Mouse (Mus musculus) left cerebral cortex, postnatal 36 days (tissue): ENCODE results near the gene Dusp9. TPM values are rescaled to one million over a fixed set of nuclear protein-coding genes. Genes with fewer than 3 reads are reported as not detected.

Experiments
- DNase-seq, 2 experiments: peaks; one replicate each; pipeline ENCODE4 v3.0.0; 2021 to 2022; ENCODE audit warnings: low spot score in 2 of 2, mixed read lengths in 1 of 2
- intact Hi-C: fragments of 180-260 bp; cut with DNase I; formaldehyde crosslinking; loops from one replicate; pipeline ENCODE4 v1.15.1; 2025
- total RNA-seq, 2 experiments: library from RNA; stranded (reverse); gene quantifications; 2 replicates each; pipeline ENCODE4 v1.2.3; 2021

Dusp9 gene
- 1 to 10 TPM in 1 of 2 experiments, under 1 TPM in 1; 0.75 to 1.0 TPM for total RNA-seq

DNA sequence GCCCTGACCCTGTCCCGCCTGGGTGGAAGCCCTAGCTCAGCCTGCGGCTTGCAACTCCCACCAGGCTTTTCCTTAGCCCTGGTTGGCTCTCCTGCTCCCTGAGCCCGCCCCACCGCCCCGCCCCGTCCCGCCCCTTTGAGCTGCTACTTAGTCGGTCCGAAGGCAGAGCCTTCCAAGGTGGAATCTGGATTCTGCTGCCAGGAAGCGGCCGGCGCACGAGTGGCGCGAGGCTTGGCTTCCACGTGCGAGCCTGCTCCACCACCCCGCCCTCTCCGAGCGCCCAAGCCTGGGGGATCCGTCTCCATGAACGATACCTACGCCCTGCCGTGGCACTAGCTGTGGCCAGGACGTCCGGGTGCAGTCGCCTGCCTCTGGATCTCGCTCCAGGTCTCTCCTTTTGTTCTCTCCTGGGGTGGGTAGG is at the start of gene Dusp9:
Gene Dusp9 (plus strand): TSS at position 165 of the 421 bp plus-strand sequence.
- DNase-seq = no peak
- intact Hi-C loops = no loop called here

DNA sequence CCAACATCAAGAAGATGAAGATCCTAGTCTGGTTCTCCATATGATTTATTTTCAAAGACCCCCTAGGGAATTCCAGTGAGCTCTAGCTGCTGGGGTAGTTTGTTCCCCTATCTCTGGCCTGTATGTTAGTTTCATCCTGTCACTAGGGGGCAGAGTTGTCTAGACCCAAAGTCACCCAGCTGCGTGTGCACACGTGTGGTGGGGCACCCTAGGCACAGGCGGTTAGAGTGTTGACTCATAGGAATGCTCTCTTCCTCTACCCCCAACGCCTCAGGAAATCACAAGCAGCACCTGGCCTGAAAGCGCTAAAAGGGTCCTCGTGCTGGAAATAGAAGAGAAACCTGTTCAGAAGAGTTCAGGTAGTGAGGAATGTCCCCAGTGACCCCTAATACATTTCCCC is 46.0 kb upstream of the Dusp9 start:
- intact Hi-C loops = loop anchor here (5.0 kb wide), 1 partner anchor 59 kb away; no protein-coding TSS in a partner anchor
- no peak for DNase-seq

DNA sequence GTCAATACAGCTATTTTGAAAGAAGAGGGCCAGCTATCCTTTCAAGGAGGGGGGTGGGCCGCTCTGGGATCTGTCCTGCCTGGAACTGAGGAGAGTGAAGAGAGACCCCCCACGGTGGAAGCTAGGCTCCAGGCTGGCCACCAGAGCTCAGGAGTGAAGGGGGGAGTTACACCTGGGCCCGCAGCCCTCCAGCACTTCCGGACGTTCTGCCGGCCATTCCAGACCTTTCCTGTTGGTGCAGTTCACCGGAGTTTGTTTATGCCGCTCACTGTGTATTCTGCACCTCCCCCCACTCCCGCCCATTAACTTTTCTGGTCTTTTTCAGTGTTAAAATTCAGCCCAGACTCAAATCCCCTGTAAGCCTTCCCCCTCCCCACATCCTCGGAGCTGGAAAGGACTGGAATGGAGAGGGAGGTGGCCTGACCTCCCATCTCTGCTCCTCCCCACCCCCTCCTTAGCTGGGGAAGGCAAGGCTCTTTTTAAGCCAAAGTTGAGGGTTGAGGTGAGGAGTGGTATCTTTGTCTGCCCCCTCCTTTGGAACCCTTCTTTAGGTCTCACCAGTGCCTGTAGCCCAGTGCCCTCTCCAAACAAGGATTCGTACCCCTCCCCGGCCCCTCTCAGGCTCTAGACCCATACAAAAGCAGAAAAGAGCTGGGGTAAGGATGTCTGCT is 44.6 kb upstream of the Dusp9 start:
- intact Hi-C loops = loop anchor here (5.0 kb wide), 1 partner anchor 58 kb away; no protein-coding TSS in a partner anchor
- no peak for DNase-seq

DNA sequence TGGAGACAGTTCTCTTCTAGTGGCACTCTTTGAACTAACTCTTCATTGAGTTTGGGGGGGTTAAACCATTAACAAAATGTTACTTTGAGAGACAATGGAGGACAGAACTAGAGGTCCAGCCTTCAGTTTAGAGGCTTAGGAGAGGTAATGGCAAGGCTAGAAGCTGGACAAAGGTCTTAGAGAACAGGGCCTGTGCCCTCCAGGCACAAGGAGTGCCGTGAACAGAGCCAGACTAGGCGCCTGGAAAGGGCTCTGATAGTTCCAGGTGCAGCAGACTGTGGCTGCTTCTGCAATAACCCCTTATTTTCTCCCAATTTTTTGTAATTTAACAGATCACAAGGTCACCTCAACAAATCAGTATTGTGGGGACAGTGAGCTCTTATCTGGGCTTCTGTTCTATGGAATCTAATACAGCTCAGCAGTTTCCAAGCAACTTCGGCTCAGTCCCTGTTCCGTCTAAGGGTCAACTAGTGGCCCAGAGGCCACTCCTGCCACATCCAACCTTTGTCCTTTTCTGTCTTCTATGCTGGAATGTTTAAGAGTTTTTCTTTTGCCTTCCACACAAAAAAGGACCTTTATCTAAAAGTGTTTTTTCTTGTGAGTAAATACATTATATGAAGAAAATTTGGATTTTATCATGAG is 43.8 kb upstream of the Dusp9 start:
- no peak for DNase-seq
- intact Hi-C loops = no loop called here

DNA sequence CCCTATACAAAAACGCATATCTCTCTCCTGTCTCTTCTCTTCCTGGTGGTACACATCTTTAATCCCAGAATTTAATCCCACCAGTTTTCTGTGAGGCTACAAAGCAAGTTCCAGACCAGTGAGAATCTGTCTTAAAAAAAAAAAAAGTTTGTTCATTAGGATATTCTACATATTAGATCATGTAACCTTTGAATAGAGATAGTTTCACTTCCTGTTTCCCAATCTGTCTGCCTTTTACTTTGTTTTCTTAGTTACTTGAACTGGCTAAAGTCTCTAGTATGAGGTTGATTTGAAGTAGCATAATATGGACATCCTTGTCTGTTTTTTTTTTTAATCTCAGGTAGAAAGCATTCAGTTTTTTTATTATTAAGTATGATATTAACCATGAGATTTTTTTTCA is 37.8 kb upstream of the Dusp9 start:
- DNase-seq = no peak
- intact Hi-C loops = no loop called here

DNA sequence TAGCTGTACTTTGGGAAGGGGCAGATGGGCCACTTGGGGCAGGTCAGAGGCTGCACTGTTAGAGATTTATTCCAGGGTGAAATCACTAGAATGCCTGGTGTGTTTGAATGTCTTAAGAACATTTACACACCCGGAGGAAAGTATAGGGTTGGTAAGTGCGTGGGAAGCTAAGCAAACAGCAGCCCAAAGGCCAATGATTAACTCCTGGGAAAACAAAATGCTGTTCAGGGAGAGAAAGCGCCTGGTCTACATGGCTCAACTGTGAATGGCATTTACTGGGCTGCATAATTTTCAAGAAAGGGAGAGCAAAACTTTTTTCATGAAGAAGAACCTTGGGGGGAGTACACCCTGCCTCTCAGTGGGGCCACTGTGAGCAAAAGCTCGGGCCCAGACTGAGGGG is 25.6 kb upstream of the Dusp9 start:
- no peak for DNase-seq
- intact Hi-C loops = no loop called here

DNA sequence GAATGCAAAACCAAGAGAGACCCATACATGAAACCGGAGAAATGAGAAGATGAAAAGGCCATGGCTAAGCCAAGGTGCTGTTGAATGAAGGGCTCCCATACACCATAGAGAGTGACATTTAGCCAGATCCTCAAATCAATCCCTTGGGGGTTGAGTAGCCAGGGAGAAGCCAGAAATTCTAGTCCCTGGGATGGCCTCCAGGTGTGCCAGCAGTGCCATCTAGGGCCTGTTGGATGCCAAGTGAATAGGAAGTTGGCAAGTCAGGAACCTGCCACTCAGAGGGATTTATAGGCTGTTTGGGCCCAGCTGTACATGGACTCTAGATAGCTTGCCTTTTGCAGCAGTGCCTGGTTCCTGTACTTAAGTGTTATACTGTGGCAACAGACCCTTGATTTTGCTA is 23.3 kb upstream of the Dusp9 start:
- intact Hi-C loops = no loop called here
- no peak for DNase-seq

DNA sequence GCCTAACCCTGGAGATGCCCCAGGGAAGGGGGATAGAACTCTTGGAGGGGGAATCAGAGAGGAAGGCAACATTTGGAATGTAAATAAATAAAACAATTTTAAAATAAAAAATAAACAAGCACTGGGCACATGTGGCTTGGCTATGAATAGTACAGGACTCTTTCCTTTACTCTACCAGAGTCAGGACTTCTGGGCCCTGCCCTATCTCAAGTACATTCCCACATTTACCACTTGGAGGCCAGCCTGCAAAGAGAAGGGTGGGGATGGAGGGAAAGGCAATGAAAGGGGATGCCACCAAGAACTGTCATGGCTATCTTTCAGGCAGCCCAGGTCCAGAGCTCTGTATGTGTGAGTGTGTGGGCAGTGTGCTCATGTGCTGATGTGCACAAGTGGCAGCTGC is 19.8 kb upstream of the Dusp9 start:
- intact Hi-C loops = no loop called here
- DNase-seq = no peak

DNA sequence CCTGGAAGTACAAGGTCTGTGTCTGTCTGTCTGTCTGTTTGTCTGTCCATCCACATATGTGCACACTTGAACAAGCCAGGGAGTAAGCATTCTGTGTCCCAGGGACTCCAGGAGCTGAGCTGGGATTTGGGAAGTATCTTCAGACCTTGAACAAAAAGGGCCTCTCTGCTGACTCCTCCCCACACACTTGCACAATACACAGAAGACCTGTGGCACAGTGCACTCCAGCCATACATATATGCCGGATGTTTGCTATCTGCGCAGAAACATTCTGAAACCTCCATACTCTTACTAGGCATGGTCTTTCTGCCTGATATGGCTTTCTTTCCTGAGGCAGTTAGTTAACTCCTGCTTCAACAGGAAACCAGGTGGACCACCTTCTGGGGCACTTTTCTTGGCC is 19.3 kb upstream of the Dusp9 start:
- intact Hi-C loops = no loop called here
- DNase-seq = no peak

DNA sequence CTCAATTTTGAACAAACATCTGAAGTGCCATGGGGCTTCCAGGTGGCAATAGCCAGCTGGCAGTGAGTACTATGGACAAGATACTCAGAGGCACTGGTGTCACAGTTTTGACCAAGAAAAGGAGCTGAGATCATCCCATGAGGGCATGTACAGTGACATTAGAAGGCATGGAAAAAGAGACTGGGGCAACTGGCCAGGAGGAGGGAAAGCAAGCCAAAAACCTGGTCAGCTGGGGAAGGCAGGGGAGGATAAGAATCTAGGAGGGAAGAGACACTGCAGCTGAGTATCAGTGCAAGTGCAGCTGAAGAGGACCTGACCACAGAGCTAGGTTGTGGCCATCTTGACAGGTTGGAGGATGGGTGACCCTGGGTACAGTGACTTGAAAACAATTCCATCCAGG is 12.2 kb upstream of the Dusp9 start:
- intact Hi-C loops = no loop called here
- no peak for DNase-seq

DNA sequence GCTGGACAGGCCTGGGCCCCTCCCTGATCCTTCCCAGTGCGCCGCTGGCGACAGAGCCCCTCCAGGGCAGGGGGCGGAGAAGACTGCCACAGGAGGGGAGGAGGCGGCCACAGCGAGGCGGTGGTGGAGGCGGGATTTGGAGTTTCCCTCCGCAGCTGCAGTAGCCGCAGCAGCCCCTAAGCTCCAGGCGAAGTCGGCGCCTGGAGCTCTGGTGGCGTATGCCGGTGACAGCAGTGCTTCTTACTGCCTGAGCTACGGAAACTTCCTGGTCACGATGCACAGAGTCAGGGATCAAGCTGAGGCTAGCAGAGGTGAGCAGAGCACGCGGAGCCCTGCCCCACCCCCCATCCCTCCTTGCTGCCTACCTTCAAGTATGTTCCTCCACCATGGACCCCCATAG is 3.8 kb upstream of the Dusp9 start:
- intact Hi-C loops = no loop called here
- DNase-seq = no peak

DNA sequence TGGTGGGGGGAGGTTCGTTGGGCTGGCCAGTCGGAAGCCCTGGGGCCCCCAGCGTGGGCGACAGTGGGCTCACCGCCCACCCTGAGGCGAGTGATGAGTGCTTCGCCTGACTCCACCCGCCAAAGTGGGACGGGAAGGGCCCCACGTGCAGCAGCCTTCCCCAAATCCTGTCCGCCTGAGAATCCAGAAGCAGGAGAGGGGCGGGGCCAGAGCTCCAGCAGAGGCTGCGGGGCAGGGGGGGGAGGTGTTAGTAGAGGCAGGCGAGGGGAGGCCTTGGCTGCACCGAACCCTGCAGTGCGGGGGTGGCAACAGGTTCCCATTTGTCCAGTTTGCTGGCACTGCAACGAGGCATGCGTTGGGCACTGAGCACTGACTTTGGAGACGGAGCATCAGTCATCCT is 1.8 kb upstream of the Dusp9 start:
- no peak for DNase-seq
- intact Hi-C loops = no loop called here

DNA sequence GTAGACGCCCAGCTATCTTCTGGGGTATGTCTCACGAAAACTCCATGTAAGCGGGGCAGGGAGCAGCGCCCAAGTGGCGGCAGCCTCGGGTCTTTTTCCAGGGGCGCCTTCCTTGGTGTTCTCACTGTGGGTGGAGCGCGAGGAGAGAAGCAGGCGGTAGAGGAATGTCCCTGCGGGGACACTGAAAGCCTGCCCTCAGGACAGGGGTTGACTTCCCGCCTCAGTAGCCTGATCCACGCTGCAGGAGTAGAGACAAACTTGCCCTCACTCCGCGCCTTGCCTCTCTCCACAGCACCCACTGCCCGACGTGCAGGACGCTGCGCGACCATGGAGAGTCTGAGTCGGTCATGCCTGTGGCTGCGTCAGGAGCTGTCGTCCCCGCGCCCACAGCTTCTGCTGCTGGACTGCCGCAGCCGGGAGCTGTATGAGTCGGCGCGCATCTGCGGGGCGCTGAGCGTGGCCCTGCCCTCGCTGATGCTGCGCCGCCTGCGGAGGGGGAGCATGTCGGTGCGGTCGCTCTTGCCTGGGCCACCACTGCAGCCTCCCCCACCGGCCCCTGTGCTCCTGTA is 766 bp downstream of the Dusp9 start:
- intact Hi-C loops = no loop called here
- peak in 1 of 2 experiments; percentile 9 for DNase-seq

DNA sequence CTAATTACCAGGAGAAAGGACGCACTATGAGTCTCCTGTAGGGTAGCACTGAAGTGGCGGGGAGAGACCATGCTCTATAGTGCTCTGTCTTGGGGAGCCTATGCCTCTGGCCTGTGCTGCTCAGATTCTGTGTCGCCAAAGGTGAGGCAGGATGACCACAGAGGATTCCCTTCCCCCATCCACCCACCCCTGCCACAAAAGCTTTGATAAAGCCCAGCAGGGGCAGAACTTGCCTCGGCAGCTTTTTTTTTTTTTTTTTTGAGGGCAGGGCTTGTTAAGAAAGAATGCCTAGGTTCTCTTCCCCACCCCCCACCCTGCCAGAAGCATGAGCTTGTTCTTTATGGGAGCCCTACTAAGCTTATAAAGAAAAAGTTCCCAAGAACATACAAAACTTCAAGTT is 5.9 kb downstream of the Dusp9 start:
- DNase-seq = no peak
- intact Hi-C loops = no loop called here

DNA sequence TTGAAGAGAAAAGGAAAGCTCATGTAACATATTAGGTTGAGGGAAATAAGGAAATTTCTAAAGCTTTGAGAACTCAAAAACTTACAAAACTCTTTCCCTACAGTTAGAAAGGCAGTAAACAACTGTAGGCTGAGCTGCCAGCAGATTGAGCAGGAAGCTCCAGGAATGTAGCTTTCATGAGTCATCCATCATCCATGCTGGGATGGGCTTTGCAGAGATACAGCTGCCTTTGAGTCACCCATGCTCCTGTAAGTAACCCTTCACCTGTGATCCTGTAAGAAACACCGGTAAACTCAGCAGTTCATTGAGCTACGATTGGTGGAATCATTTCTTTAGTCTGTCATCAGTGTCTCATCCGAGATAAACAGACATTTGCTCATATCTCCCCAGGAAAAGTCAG is 11.7 kb downstream of the Dusp9 start:
- intact Hi-C loops = loop anchor here (5.0 kb wide), 1 partner anchor 59 kb away; no protein-coding TSS in a partner anchor
- no peak for DNase-seq

DNA sequence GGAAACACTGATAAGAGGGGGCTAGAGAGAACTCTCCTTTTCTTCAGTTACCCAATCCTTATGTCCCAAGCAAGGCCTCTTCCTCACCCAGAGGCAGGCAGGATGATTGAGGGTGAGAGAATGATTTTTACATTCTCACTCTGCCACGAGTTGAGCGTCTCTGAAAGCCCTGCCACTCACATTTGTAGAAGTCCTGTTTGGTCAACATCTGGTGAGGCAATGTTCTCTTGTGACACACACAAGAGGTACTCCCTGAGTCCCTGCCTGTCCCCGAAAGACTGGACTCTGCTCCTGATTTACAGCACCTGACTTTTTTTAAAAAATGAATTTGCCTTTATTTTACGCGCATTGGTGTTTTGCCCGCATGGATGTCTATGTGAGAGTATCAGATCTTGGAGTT is 14.2 kb downstream of the Dusp9 start:
- intact Hi-C loops = loop anchor here (5.0 kb wide), 1 partner anchor 61 kb away; no protein-coding TSS in a partner anchor
- DNase-seq = no peak

DNA sequence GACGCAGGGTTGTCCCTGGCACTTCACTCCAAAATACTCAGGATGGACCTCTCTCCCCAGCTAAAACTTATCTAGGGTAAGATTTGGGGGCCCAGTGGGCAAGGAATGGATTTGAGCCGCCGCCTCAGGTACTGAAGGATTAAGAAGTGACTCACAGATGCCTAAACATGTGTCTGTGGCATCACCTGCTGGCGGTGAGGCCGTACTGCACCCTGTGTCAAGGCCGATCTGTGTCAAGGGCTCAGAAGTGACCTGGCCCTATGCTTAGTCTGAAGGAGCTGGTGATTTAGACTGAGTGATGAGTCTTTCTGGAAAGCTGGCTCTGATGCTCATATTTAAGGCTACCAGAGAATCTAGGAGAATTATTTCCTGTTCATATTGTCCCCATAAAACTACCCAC is 15.0 kb downstream of the Dusp9 start:
- intact Hi-C loops = loop anchor here (1.0 to 5.0 kb wide), 2 partner anchors 62 to 83 kb away; no protein-coding TSS in a partner anchor
- DNase-seq = peak in 1 of 2 experiments; percentile 54

DNA sequence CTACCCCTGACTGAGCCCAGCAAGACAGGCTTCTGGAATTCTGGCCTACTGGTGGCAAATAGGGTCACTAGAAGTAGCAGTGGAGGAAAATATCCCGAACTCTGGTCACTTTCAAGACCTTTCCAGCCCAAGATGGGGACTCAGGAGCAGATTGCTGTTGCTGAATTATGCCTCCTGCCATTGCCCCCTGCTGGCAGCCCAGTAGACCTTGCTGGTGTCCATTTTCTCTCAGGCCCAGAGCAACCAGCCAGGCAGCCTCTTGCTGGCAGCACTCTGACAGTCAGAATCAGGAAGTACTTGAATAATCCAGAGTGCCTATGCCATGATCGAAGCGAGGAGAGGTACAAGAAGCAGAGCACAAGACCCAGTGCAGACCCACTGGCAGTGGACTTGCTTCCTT is 16.3 kb downstream of the Dusp9 start:
- intact Hi-C loops = no loop called here
- no peak for DNase-seq

DNA sequence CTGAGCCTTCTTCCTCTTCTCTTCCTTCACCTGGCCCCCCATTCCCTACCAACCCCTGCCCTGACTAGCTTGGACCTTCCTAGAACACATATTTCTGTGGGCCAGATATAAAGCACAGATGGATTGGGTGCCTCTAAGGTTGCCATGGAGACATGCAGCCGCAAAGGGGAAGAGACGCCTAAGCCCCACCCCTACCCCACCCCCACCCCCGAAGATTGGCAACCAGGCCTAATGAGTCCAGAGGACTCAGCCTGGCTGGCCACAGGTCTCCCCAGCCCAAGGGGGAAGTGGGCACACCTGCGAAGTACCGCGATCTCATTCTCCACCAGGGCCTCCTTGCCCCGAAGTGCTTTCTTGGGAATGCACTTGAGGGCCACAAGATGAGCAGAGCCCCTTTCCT is 19.2 kb downstream of the Dusp9 start:
- intact Hi-C loops = no loop called here
- no peak for DNase-seq

DNA sequence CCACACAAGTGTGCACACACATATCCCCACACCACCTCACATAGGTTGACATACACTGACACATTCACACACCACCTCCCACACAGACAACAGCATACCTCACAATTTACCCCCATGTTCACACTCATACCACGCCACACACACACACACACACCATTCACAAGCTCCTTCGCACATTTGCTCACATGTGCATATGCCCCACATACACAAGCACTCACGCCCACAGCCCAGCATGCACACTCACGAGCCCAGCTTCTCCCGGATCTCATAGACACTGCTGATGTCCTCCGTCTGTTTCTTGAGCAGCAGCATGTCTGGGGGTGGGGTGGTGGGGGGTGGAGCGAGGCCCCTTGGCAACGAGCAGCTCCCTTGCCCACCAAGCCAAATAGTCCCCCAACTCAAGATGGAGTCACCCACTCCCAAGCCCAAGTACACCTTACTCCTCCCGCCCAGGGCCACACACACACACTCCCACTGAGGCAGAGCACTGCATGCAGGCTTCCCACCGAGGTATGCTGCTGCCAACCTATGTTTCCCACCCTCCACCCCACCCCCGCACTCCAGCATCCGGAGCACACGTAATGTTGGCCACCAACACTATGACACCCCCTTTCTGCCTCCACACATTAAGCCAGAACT is 19.8 kb downstream of the Dusp9 start:
- peak in 1 of 2 experiments; percentile 43 for DNase-seq
- intact Hi-C loops = no loop called here
